Mouse (Mus musculus) testis, postnatal 14 days (tissue): ENCODE results near the gene Nanos3.

Experiments
- DNase-seq: peaks from one replicate; pipeline ENCODE4 v3.0.0; 2021; ENCODE audit warnings: low spot score

The Nanos3 gene

GRCm38 (mm10) chr8:84185117-84185516, at the start of gene Nanos3:
Nanos3 (minus strand) TSS chr8:84185217.
- DNase-seq: no peak

DNA sequence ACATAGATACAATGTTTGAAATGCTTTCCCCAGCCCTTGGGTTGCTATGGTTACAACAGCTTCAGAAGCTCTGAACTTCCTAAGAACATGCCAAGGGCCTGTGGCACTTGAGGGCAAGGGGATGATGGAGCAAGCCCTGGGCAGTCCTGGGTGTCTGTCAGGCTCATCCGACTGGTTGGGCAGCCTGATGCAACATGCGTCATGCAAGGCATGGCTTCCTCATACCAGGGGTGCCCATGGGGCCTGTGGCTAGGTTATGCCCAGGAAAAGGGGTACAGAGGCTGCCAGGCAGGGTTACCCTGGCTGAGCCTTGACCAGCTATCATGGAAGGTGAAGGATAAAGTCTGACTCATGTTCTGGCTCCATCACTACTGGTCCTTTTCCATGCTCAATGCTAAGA, 48.0 kb upstream of the Nanos3 start:
- no peak for DNase-seq

DNA sequence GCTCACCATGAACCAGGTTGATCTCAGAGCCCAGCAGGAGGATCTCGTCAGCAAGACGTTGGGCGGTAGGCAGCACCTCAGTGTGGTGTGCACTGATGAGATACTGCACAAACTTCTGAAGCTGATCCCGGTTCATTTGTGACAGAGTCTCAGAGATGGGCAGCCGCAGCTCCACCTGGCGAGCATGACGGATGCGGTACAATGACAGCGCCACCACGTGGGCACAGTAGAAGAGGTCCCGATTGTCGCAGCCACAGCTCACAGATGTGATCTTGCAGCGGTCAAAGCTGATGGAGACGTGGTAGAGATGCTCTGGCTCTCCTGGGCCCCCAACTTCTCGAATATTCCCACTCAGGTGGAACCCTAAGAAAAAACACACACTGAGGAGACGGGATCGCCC, 45.7 kb upstream of the Nanos3 start:
- no peak for DNase-seq

DNA sequence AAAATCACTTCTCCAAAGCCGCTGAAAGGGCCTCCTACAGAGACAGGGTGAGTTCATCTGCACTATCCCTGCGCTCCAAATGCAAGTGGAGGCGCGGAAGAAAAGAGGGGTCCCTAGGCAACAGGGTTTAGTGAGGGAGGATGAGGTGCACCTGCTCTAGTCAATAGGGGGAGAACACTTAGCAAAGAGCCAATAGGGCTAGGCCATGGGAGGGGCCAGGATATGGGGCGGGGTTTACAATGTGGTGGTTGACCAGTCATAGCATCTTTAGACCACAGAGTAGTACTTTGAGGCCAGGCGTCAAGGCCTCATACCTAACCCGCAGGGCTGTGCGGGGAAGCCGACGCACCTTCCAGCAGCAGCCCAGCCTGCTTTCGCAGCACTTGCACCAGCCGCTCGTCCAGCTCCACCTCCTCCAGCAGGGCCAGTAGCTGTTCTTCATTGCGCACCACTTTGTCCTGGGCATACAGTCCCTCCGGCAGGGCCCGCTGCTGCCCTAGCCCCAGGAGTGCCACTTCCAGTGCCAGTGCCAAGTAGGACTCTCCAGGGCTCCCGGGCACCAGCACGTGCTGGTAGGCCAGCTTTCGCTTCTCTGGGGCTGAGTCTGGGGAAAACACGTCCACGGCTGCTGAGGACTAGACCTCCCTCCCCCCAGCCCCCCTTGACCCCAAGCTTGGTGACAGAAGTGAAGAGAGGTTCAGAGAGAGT, 38.5 kb upstream of the Nanos3 start:
- DNase-seq: no peak

DNA sequence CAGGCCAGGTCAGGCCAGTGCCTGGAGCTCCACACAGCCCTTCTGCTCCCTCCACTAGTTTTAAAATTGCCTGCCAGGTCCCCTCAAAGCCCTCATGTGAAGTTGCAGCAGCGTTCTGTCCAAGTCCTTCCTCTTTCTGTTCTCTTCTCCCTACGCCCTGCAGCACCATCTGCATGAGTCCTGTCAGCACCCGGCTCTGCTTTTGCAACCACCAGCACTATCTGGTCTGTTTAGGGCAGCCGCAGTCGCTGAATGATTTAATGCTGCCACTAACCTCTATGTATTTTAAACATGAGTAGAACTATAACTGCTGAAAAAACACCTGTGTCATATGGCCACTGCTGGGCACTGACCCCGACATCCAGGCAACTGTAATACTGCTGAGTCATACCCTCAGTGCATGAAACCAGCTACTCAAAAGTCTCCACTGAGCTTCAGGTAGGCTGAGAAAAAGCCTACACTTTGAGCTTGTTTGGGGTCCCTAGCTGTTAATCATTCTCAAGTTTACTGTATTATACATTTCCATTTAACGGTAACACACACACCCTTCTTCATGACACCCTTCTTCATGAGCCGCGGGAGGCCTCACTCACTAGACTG, 37.6 kb upstream of the Nanos3 start:
- DNase-seq: no peak

DNA sequence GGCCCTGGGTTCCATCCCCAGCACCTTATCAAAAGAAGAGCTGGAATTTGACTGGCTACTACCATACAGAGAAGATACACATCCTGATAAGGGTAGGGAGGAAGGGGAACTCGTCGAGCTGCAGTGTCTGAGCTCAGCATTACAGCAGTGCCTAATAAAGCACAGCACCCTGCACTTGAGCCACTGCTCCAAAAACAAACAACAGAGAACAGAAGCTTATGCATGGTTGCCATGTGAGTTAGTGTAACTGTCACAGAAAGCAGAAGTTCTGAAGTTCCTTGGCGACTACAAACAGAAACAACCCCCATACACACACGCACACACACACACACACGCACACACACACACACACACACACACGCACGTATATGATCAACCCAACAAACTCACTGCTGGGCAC, 35.1 kb upstream of the Nanos3 start:
- no peak for DNase-seq

DNA sequence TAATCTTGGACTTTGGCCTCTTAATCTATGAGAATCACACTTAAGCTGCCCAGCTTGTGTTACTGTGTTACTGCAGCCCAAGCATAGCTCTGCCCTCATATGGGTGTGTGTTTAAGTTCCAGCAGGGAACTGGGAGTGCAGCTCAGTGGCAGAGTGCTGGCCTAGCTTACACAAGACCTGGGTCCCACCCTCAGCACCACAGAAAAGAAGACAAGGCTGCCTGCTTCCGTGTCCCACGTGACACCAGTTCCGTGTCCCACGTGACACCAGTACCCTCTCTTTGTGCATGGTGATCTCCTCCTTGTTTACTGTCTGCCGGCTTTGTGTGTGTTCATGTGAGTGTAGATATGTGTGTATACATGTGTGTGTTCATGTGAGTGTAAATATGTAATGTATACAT, 33.1 kb upstream of the Nanos3 start:
- no peak for DNase-seq

GRCm38 (mm10) chr8:84217206-84217605, 32.2 kb upstream of the Nanos3 start:
- no peak for DNase-seq

DNA sequence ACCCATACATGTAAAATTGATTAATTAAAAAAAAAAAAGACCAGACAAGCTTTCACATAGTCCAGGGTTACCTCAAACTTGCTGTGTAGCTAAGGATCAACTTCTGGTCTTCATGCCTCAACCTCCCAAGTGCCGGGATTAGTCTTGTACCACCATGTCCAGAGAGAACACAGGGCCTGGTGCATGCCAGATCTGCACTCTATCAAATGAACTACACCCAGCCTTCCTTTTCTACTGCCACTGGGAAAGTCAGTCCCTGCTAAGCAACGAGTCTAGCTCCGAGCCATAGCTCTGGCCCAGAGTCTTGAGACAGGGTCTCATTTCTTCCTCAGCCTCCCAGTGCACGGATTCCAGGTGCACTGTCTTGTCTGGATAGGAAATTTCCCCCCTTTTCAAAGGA, 28.3 kb upstream of the Nanos3 start:
- no peak for DNase-seq

GRCm38 (mm10) chr8:84211881-84212563, 27.0 kb upstream of the Nanos3 start:
- DNase-seq: no peak

DNA sequence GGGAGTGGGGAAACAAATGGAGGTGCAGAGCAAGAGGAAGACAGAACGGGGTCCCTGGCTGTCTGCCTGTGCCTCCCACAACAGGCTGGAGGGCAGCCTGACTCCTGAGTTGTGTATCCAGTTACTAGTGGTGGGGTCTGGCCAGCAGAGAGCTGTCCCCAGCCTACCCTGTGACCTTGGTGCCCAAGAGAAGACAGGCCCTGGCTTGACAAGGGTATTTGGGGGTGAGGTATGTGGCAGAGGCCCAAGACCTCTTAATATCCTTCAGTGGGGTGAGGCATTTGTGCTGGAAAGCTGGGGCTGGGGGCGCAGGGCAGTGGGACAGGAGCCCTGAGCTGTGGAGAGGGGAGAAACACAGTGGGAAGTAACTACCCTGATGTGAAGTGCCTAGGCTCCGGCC, 26.2 kb upstream of the Nanos3 start:
- no peak for DNase-seq

GRCm38 (mm10) chr8:84210167-84210791, 25.3 kb upstream of the Nanos3 start:
- peak; percentile 58 for DNase-seq

DNA sequence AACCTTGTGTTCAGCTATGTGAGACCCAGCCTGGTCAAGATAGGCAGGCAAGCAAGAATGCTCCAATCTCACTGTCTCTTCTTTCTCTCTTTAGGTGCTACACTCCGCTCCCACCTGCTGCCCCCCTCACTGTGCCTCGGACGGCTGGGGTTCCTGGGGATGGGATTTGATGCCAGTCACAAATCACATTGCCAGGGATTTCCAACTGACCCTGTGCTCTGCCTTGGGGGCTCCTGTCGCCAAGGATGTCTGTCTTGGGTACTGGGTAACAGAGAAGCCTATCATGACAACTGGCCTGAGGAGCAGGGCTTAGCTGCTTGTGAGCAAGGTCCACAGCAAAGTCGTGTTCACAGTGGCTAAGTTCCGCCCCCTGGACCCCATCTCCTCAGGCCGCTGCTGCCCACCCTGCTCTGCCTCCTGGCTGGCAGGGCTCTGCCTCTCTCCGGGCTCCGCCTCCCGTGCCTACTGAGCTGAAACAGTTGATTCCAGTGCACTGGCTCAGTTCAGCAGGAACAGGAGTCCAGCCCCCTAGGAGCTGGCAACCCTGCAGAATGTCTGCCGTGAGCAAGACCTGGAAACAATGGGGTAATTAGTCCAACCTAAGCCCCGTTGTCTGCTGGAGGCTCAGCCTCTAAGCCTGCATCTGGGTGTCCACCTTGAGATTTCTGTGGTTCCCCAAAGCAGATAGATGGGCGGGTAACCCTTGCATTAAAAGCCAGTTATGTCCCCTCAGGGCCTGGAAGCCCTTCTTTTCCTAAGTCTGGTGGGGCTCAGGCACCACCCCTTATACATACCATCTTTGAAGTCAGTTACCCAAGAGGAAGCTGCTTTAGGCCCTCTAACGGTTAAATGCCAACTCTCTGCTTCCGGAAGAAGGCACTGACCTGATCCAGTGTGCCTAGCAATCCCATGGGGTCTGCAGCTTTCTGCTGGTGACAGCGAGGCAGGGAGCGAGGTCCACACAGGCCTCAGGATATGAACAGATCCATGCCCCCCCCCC, 23.7 kb upstream of the Nanos3 start:
- DNase-seq: no peak

DNA sequence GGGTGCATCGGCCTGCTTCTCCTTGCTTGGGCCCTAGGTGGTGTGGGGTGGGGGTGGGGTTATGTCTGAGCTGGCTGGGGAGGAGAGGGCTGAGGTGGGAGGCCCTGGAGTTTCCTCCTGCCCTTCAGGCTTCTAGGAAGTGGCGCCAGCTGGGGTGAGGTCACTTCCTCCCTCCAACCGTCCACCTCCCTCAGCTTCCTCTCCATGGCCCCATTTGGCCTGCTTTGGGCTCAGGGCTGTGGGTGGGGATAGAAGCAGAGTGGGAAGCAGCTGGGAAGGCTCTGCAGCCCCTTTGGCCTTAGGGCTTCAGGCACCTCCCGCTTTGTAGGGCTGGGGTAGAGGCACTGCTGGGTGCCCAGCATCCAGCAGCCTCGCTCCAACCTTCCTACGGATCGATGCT, 22.8 kb upstream of the Nanos3 start:
- no peak for DNase-seq

GRCm38 (mm10) chr8:84206666-84207065, 21.6 kb upstream of the Nanos3 start:
- DNase-seq: no peak

DNA sequence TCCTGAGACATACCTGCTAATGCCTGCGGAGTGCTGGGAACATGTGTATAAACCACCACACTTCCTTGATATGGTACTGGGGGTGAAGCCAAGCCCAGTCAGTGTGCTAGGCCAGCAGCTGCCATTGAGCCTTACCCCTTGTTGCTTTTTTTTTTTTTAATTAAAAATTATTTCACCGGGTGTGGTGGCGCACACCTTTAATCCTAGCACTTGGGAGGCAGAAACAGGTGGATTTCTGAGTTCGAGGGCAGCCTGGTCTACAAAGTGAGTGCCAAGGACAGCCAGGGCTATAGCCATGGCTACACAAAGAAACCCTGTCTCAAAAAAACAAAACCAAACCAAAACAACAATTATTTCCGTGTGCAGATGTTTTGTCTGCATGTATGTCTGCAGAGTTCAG, 20.1 kb upstream of the Nanos3 start:
- no peak for DNase-seq

DNA sequence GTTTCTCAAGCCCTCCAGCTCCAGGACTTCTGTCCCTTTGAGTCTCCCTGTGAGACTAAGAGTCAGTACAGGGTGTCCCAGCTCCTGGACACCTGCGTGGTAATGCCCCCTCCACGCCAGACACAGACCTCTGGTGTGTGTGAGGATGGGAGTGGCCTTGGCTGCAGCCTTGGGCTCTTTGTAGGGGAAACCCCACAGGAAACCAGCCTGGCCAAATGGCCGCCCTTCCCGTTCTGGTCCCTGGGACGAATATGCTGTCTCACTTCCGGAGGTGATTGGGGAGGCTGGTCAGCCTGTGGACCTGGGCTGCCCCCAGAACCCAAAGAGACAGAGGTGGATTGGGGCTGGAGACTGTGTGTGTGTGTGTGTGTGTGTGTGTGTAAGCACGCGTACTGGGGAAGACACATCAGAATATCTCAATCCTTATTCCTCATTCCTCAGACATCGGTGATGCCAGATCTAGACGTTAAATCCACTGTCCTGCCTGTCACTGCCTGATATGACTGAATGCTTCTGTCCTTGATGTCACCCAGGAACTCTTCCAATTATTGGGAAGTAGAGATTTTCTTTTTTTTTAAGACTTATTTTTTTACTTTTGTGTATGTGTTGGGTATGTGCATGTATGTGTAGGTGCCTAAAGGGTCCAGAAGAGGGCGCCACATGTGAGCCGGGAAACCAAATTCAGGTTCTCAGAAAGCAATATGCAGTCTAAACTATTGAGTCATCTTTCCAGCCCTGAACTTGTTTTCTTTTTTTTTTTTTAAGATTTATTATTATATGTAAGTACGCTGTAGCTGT, 19.2 kb upstream of the Nanos3 start:
- DNase-seq: peak; percentile 58

GRCm38 (mm10) chr8:84202938-84203917, 18.2 kb upstream of the Nanos3 start:
- peak; percentile 68 for DNase-seq

DNA sequence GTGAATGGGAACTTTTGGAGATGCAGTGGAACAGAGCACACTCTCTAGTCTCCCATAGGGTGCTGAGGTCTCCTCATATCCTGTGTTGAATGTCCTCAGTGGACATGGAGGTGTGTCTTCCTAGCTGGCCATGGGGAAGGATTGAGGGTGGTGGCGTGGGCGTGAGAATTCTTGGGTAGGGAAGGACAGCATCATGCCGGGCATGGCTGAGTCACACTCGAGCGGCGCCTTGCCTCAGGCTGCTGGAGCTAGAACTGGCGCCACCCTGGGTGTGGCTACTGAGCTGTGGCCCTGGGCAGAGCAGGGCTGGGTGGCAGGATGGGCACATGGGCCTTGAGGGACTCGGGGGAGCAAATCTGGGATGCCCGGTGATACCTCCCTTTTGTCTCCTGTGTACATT, 17.4 kb upstream of the Nanos3 start:
- DNase-seq: no peak
